Mouse (Mus musculus) kidney, adult 8-10 months (tissue): ENCODE measurements at regions not wholly inside any gene's neighbourhood (a gene's known extent, or its start where the extent isn't known, plus 50 kb on each side); places are given as distances from the start of the nearest gene placed in this dataset.

ENCODE experiments used
- DNase-seq, 2 experiments: peaks; one replicate each; pipeline ENCODE4 v3.0.0; 2022

- no peak for DNase-seq
Measured at GRCm38 (mm10) chrX:12888708-12889481, 127.0 kb upstream of the Med14 start.

- DNase-seq = no peak
Measured at GRCm38 (mm10) chrX:12888010-12888707, 126.3 kb upstream of the Med14 start.

- no peak for DNase-seq
Measured at GRCm38 (mm10) chrX:12887516-12887915, 125.6 kb upstream of the Med14 start.

GRCm38 (mm10) chrX:12886160-12887048 lies 124.5 kb upstream of the Med14 start:
- DNase-seq = no peak

- DNase-seq = no peak
Measured at GRCm38 (mm10) chrX:12879233-12879632, 117.4 kb upstream of the Med14 start.

GRCm38 (mm10) chrX:12877506-12877905 lies 115.6 kb upstream of the Med14 start:
- no peak for DNase-seq

GRCm38 (mm10) chrX:12873698-12874144 lies 111.8 kb upstream of the Med14 start:
- DNase-seq = peak; percentile 65 to 72

- no peak for DNase-seq
Measured at GRCm38 (mm10) chrX:12873230-12873629, 111.4 kb upstream of the Med14 start.

GRCm38 (mm10) chrX:12866885-12867498 lies 105.1 kb upstream of the Med14 start:
- DNase-seq = no peak

- no peak for DNase-seq
Measured at GRCm38 (mm10) chrX:12866176-12866575, 104.3 kb upstream of the Med14 start.

- peak; percentile 23 to 39 for DNase-seq
Measured at GRCm38 (mm10) chrX:12860168-12860567, 98.3 kb upstream of the Med14 start.

- no peak for DNase-seq
Measured at GRCm38 (mm10) chrX:12858757-12859156, 96.9 kb upstream of the Med14 start.

- peak; percentile 30 to 35 for DNase-seq
Measured at GRCm38 (mm10) chrX:12857881-12858755, 96.2 kb upstream of the Med14 start.

- no peak for DNase-seq
Measured at GRCm38 (mm10) chrX:12855425-12855824, 93.6 kb upstream of the Med14 start.

GRCm38 (mm10) chrX:12851684-12852083 lies 89.8 kb upstream of the Med14 start:
- no peak for DNase-seq

GRCm38 (mm10) chrX:12844431-12844830 lies 82.6 kb upstream of the Med14 start:
- DNase-seq = no peak

GRCm38 (mm10) chrX:12841021-12841325 lies 79.1 kb upstream of the Med14 start:
- no peak for DNase-seq

- peak; percentile 83 for DNase-seq
Measured at GRCm38 (mm10) chrX:12840160-12841020, 78.5 kb upstream of the Med14 start.

GRCm38 (mm10) chrX:12839406-12840159 lies 77.7 kb upstream of the Med14 start:
- DNase-seq = peak; percentile 33 to 72

GRCm38 (mm10) chrX:12837821-12838220 lies 75.9 kb upstream of the Med14 start:
- peak; percentile 42 to 43 for DNase-seq
